Mouse (Mus musculus): ENCODE data around the gene Gm3376.
"Not testable (repeated sequence)": the region's sequence is repeated elsewhere in the genome, so short reads cannot be mapped to it uniquely, and the experiment has no call there.

DNA sequence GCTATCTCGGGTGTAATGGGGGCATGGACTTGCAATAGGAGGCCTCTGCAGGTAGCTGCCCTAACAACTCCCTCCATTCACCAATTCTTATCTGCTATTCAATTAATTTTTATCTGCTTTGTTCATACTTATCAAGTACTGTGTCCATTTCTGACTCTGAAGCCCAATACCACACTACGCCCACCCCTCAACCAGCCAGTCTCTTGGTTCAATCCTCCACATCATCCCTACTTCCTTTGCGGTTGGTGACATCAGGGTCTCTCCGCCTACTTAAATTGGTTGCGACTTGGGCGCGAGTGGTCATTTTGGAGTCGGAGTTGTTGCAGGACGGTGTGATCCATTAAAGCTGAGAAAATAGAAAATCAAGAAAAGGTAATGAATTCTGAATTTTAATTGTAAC lies at the start of gene Gm3376:
- TF ChIP-seq CTCF, EP300 (IDR thresholded peaks at IDR 0.05; ENCODE audit: low read depth): not testable (repeated sequence)
